Mouse (Mus musculus) G1E-ER4 (cell line): ENCODE measurements around the gene 4931422A03Rik. TPM values are rescaled to one million over a fixed set of nuclear protein-coding genes. Genes with fewer than 3 reads are reported as not detected.

Source experiments
- GATA1 ChIP-seq: IDR thresholded peaks from one replicate; pipeline ENCODE4 v1.8.0; 2012; ENCODE audit warnings: low read length, inconsistent platforms
- polyA plus RNA-seq: library from polyadenylated mRNA; stranded (reverse); fragments of >175 nt; gene quantifications from 2 replicates; pipeline ENCODE4 v1.2.3, GENCODE M21; 2012

4931422A03Rik gene
- polyA plus RNA-seq, 1 experiment = not detected

DNA sequence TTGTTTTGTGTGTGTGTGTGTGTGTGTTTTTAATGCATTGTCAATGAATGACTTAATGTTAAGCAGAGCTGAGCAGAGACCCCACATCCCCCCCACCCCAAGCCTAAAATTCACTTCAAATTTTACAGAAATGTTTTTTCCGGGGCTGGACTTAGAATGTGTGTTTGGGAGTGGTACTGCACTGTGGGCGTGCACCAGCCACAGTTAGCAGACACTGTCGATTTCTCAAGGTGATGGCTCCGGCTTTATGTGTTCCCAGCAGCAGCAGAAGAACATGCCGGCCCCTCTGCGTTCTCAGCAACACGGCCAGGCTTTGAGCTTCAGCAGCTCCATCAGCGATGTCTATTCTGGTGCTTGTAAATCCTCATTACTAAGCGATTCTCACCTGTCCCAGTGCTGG lies 95.7 kb downstream of the 4931422A03Rik start:
- TF ChIP-seq GATA1 = no peak

- TF ChIP-seq GATA1 = no peak
Observed at GRCm38 (mm10) chr2:103932025-103932424, 96.1 kb downstream of the 4931422A03Rik start.

- TF ChIP-seq GATA1 = no peak
Observed at GRCm38 (mm10) chr2:103931511-103931911, 96.7 kb downstream of the 4931422A03Rik start.

DNA sequence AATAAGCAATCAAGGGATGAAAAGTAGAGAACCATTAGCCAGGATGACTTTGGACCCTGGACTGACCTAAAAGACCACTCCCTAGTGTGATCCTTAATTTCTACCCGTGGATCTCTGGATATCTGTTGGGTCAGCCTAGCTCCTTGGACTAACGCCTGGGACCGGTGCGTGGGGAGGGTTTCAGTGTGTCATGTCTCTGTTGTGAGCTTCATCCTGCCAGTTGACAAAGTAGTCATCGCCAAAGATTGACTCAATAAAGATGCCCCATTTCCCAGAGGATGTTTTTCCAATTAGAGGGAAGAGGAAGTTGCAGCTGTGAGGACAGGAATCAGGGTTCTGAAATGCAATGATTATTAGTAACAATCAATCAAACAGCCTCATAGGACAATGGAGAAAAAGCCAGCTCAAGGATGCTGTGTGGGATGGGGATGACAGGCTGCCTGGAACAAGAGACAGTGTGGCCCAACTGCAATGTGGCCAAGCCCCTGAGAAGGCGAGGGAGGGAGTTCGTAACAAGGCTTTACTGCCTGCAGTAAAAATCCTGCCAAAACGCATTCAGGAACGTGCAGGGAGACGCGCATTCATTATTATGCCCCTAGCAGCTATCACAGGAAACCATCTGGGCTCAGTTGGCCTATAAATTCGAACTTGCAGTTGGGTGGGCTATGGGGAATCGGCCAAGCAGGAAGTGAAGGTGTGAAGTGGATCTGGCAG lies 97.7 kb downstream of the 4931422A03Rik start:
- TF ChIP-seq GATA1 = no peak

- TF ChIP-seq GATA1 = no peak
Observed at GRCm38 (mm10) chr2:103927610-103928145, 100.5 kb downstream of the 4931422A03Rik start.

GRCm38 (mm10) chr2:103926586-103927113 lies 101.5 kb downstream of the 4931422A03Rik start:
- TF ChIP-seq GATA1 = peak; percentile 66

GRCm38 (mm10) chr2:103919488-103919887 lies 108.7 kb downstream of the 4931422A03Rik start:
- TF ChIP-seq GATA1 = no peak

GRCm38 (mm10) chr2:103918375-103918774 lies 109.8 kb downstream of the 4931422A03Rik start:
- TF ChIP-seq GATA1 = no peak

DNA sequence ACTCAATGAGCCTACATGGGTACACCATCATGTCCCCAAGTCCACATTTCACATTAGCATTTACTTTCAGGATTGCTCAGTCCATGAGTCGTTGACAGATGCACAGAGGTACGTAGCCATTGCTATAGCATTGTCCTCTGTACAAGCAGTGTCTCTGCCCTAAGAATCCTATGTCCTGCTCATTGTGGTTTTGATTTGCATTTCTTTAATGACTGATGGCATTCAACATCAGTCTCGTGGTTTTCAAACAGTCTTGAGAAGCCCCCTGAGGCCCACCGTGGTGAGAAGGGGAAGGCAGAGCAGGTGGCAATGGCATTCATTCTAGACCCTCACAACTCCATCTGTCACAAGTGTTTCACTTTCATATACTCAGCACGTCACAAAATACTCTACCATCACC lies 110.8 kb downstream of the 4931422A03Rik start:
- TF ChIP-seq GATA1 = no peak

Other genes starting within 250 kb of the 4931422A03Rik start
- gene Caprin1, start 230.7 kb downstream of the 4931422A03Rik start, polyA plus RNA-seq = 223 and 302 TPM in 2 replicates
- 582 and 771 TPM in 2 replicates for gene Lmo2, start 70.4 kb downstream of the 4931422A03Rik start, polyA plus RNA-seq
- 11.0 and 12.8 TPM in 2 replicates for gene Fbxo3, start 640 bp downstream of the 4931422A03Rik start, polyA plus RNA-seq
- not detected in 2 replicates for gene Gm10912, start 37.5 kb upstream of the 4931422A03Rik start, polyA plus RNA-seq
- not detected in 2 replicates for gene Gm10799, start 40.2 kb upstream of the 4931422A03Rik start, polyA plus RNA-seq
- gene Cd59b, start 41.5 kb upstream of the 4931422A03Rik start, polyA plus RNA-seq = not detected in 2 replicates
- not detected in 2 replicates for gene Cd59a, start 67.4 kb upstream of the 4931422A03Rik start, polyA plus RNA-seq
- gene A930018P22Rik, start 94.4 kb upstream of the 4931422A03Rik start, polyA plus RNA-seq = 0.23 and 0.42 TPM in 2 replicates